Mouse (Mus musculus) testis, adult 2 months (tissue): ENCODE measurements at regions not wholly inside any gene's neighbourhood (a gene's known extent, or its start where the extent isn't known, plus 50 kb on each side); places are given as distances from the start of the nearest gene placed in this dataset.

ENCODE experiments used
- CTCF ChIP-seq: fragments of 200-500 bp; IDR thresholded peaks from 2 replicates; pipeline ENCODE4 v1.5.1; 2012; ENCODE audit warnings: low read depth, mild to moderate bottlenecking, inconsistent platforms, low read length, moderate library complexity; ENCODE audit not compliant: control insufficient read depth, insufficient read depth, insufficient replicate concordance
- POLR2A ChIP-seq: fragments of 200-500 bp; IDR thresholded peaks from 2 replicates; pipeline ENCODE4 v1.6.1; 2012; ENCODE audit warnings: low read depth, mild to moderate bottlenecking, inconsistent platforms, low read length, moderate library complexity; ENCODE audit not compliant: control insufficient read depth

GRCm38 (mm10) chr19:15201262-15201661, 603.4 kb upstream of the Tle4 start:
- no peak for TF ChIP-seq POLR2A
- no peak for TF ChIP-seq CTCF
